Mouse (Mus musculus) adrenal gland, postnatal 4 days (tissue): ENCODE data around the gene Car6. TPM values are rescaled to one million over a fixed set of nuclear protein-coding genes. Genes with fewer than 3 reads are reported as not detected.

ENCODE experiments used
- DNase-seq, 2 experiments: peaks; one replicate each; pipeline ENCODE4 v3.0.0; 2021 to 2022; ENCODE audit warnings: low spot score in 2 of 2, mixed read lengths in 2 of 2
- total RNA-seq, 2 experiments: library from RNA; stranded (reverse); gene quantifications; 2 replicates each; pipeline ENCODE4 v1.2.3; 2021

The Car6 gene
- total RNA-seq, 2 experiments from 2014 or later, result not detected

- no peak for DNase-seq
Measured at GRCm38 (mm10) chr4:150192199-150192598, 8.9 kb downstream of the Car6 start.

DNA sequence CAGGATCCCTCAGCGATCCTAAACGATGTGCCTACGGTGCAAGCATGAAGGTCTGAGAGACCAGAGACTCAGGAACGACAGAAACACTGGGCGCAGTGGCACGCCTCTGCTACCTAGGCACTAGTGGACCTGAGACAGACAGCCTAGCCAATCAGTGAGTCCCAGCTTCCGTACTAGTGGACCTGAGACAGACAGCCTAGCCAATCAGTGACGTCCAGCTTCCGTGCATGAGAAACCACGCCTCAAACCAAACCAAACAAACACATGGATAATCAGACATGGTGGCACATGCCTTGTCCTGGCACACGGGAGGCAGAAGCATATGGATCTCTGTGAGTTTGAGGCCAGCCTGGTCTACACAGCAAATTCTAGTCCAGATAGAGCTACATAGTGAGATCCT lies 12.9 kb downstream of the Car6 start:
- no peak for DNase-seq

DNA sequence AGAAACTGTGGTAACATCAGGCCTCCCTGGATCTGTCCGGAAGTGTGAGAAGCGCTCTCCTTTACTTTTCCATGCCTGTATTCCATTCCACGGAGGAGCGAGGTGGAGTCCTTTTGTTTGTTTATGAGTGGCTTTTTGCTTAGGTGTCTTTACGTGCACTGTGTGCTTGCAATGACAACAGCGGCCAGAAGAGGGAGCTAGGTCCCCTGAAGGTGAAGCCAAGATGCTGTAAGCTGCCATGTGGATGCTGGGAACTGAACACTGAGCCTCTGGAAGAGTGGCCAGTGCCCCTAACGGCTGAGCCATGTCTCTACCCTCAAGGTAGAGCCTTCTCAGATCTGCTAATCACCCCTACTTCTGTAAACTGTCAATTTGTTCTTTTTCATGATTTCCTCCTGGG lies 19.8 kb downstream of the Car6 start:
- no peak for DNase-seq

DNA sequence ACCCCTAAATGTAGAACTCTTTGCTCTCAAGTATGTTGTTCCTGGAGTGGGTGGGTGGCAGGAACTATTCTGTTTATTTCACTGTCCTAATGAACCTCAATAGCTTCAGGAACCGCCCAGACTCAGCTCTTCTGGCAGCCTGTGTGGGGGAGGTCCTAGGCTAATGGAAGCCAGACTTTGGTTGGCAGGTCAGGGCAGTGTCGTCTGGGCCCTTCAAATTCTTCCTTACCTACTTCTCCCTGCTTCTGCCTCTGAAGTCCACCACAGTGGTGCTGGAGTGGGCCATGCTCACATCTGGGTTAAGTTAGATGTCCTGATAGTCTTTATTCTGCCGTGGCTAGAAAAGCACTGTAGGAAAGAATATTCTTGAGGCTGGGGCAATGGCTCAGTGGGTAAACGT lies 23.0 kb downstream of the Car6 start:
- no peak for DNase-seq

GRCm38 (mm10) chr4:150177122-150177521 lies 24.0 kb downstream of the Car6 start:
- no peak for DNase-seq

- DNase-seq, result no peak
Measured at GRCm38 (mm10) chr4:150176535-150176934, 24.6 kb downstream of the Car6 start.

DNA sequence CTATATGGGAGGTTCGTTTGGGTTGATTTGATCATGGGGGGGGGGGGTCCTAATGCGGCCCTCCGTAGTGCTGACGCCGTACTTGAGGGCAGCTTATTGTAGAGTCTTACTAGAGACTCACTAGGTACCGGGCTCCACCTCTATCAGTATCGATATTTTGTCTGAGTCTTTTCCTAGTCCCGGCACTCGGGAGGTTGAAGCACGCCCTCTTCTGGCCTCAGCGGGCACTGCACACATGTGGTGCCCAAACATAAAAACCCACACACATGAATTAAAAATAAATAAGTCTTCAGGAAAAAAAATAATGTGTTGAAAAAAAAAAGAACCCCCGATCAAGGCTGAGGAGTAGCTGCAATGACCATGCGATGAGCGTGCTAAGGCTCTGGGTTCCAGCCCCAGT lies 27.1 kb downstream of the Car6 start:
- no peak for DNase-seq

- DNase-seq, result no peak
Measured at GRCm38 (mm10) chr4:150173281-150173680, 27.9 kb downstream of the Car6 start.

DNA sequence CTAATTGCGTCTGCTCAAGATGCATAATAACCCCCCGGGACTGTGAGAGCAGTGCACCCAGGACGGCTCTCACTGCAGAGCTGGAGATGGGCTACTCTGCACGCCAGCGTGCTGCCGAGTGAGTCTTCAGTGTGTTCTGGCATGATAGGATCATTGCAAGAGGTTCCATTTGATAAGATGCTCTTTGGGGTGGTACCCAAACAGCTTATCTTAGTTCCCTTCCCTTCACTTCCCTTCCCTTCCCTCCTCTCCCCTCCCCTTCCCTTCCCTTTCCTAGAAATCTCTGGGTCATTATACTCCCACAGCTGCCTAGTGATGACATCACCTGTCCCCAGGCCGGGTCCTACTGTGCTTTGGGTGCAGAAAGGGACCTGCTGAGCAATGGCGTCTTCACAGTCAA lies 29.0 kb downstream of the Car6 start:
- DNase-seq, result no peak

DNA sequence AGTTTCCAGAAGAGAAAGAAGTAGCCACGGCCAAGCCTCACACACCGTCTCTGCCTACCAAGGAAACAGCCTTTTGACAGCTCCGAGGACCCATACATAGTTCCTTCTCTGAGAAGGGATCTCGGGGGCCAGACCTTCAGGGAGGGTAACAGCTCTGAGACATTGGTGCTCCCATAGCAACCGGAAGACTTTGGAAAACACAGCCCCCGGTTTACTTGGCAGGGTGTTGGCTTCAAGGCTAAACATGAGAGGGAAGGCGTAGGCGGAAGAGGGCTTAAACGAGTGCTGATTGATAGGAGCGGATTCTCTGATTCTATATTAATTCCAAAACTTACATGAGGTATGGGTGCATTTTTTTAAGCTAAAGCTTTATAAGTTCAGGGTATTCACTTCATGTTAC lies 32.7 kb downstream of the Car6 start:
- DNase-seq, result no peak

DNA sequence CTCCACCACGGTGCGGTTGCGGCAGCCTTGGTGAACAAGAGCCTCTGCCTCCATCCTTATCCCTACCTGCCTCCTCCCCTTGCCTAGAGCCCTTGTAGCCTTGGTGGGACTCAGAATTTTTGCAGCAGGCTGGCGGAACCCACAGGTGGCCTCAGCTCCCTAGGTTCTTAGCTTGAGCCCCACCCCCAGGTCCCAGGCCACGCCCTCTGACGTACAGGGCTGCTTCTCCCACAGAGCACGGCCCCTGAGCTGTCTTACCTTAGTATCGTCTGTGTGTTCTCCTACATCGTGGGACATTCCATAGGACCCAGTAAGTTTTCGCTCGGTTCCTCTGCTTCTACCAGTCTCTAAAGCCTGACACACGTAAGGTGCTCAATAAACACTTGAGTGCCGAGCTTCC lies 36.3 kb downstream of the Car6 start:
- no peak for DNase-seq

DNA sequence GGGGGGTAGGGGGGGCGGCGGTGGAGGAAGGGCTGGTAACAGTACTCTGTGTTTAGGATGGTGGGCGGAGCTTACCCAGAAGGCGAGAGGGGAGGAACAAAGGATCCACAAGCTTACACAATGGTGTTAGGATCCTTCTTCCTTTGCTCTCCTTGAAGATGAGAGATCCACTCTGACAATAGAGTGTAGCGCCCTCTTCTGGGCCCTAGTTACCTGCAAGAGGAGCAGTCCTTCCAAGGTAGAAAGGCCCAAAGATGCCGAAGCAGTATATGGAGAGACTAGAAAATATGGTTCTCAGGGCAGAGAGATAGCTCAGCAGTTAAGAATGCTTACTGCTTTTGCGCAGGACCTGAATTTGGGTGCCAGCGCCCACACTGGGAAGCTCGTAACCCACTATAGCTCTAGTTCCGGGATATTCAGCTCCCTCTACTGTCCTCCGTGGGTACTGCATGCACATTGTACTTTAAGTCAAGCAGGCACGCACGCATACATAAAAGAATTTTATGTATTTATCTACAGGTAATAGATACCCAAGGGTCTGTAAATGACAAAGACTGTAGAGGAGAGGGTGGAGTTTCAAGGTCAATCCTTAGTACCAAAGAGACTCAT lies 38.5 kb downstream of the Car6 start:
- DNase-seq, result no peak

GRCm38 (mm10) chr4:150159458-150159857 lies 41.7 kb downstream of the Car6 start:
- no peak for DNase-seq

- no peak for DNase-seq
Measured at GRCm38 (mm10) chr4:150157348-150157882, 43.7 kb downstream of the Car6 start.

- no peak for DNase-seq
Measured at GRCm38 (mm10) chr4:150155731-150156130, 45.4 kb downstream of the Car6 start.

DNA sequence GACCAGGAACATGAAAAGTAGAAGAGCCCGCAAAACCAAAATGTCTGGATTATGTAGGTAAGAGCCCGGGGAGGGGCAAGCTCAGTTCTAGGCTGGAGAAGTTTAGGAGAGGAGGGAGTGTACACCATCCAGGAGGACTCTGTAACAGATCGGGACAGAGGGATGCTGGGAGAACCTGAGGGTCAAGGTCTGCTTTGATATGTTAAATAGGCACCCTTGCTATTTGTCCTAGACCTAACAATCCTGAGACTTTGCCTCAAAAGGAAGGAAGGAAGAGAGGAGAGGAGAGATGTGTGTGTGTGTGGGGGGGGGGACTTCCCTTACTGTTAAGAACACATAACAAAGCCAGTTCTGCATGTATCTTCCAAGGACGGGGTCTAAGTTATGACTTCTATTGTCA lies 45.8 kb downstream of the Car6 start:
- no peak for DNase-seq

DNA sequence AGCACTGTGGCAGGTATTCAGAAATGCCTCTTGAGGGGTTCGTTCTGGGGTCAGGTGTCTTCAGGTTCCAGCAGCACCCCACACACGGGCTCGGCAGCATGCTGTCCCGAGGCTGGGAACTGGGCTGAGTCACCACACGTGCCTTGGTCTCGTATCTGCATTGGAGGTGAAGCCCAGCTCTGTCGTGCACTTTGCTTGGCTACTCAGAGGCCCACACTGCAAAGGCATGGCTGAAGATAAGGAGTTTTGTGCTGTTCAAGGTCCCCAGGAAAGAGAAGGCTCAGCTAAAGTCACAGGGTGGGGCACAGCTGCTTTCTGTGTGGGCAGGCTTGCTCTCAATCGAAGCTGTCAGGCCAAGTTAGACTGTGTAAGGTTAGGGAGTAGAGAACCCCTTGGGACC lies 48.6 kb downstream of the Car6 start:
- DNase-seq, result no peak

- DNase-seq, result no peak
Measured at GRCm38 (mm10) chr4:150151045-150151444, 50.1 kb downstream of the Car6 start.

DNA sequence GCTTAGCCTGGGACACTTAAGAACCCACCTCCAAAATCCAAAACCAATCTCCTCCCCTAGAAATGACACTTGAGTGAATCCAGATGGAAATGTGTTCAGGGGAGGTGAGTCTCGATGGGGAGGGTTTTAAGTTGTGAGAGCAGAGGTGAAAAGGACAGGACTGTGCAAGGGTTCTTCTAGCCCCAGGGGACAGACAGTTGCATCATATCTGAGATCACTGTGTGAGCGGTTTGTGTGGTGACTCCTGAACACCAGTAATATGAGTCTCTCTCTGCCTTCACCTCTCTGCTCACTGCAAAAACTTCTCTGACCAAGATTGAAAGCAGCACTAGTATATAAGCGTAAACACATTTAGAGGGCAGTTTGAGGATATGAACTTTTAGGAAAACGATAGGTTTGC lies 54.8 kb downstream of the Car6 start:
- no peak for DNase-seq

DNA sequence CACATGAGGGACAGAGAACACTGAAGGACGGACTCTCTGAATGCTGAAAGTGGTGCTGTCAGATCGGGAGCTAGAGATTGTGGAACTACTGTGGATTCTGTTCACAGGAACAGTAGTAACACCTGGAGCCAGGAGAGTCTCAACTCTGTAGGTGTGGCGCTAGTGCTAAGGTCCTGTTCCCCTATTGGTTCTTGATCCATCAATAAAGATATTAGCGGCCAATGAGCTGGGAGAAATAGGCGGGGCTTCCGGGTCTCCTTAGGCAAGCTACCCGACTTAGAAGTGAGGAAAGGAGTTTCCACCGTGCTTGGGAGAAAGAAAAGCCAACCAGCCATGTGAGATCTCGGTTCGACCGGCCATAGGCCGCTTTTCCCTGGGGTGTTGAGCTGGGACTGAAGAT lies 56.9 kb downstream of the Car6 start:
- no peak for DNase-seq

- DNase-seq, result no peak
Measured at GRCm38 (mm10) chr4:150140346-150140745, 60.8 kb downstream of the Car6 start.

DNA sequence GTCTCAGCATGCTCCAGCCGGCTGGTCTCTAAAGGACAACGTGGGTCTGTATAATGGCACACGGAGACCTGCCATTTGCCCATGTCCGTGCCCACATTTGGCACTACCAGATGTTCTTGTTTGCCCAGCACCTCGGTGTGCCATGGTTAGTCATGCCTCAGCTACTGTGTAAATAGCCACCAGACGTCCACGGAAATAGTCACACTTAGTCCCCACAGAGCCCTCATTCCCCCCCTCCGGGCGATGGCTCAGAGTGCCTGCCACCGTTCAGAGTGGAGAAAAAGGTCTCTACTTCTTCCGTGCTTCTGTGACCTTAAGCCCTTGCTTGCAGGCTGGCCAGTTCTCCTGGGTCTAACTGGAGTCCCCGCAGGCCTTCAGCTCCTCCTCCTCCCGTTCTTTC lies 62.0 kb downstream of the Car6 start:
- no peak for DNase-seq

DNA sequence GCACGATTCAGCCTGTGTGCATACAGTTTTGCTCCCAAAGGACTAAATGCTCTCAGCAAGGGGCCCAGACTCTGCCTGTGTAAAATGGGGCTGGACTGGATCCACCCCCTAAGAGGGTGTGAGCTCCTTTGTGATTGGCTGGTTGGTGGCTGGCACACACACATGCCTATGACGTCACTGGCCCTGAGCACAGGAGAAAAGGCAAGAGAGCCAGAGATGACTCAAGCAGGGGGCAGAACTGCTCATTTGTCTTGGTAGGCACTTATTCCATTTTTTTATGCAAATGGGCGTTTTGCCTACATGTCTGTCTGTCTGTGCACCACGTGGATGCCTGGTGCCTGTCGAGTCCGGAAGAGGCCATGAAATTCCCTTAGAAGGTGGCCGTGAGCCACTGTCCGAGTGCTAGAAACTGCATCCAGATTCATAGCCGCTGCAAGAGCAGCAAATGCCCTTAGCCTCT lies 63.0 kb downstream of the Car6 start:
- DNase-seq, result peak in 1 of 2 experiments; percentile 66
